Mouse (Mus musculus): ENCODE data around the gene Lgr6. TPM values are rescaled to one million over a fixed set of nuclear protein-coding genes. Genes with fewer than 3 reads are reported as not detected.
"Not testable (repeated sequence)": the region's sequence is repeated elsewhere in the genome, so short reads cannot be mapped to it uniquely, and the experiment has no call there.

Lgr6 gene
- polyA plus RNA-seq, 1 experiment from 2014 or later, result 0.75 TPM

GRCm38 (mm10) chr1:135124573-135125363 is 19.7 kb upstream of the Lgr6 start:
- no peak overlapping the region for H3K4me3 ChIP-seq
- DNase-seq (ENCODE audit: low spot score), result no peak
- no peaks in the 10 kb centered on the region for H3K36me3 ChIP-seq
- WGBS, result 97% methylated on average over 8 of the region's 8 CpGs
- peaks cover 21% of the 10 kb centered on the region for H3K27me3 ChIP-seq (ENCODE audit: low read depth, poor library complexity, severe bottlenecking)
- no peaks in the 10 kb centered on the region for H3K9me3 ChIP-seq (replicated peaks)
- H3K4me1 ChIP-seq, result peaks cover 48% of the 10 kb centered on the region
- H3K27ac ChIP-seq, result no peak overlapping the region

- DNase-seq (ENCODE audit: low spot score), result peak; percentile 73
- no peak overlapping the region for H3K27ac ChIP-seq
- H3K9me3 ChIP-seq (replicated peaks), result no peaks in the 10 kb centered on the region
- no peaks in the 10 kb centered on the region for H3K36me3 ChIP-seq
- H3K4me1 ChIP-seq, result peaks cover 11% of the 10 kb centered on the region
- WGBS, result 13% methylated on average over 8 of the region's 8 CpGs
- no peak overlapping the region for H3K4me3 ChIP-seq
- H3K27me3 ChIP-seq (ENCODE audit: low read depth, poor library complexity, severe bottlenecking), result 0 out of 2 replicates have a peak, but pooled peaks cover 7% of the 10 kb centered on the region
Measured at GRCm38 (mm10) chr1:135112661-135113060, 7.6 kb upstream of the Lgr6 start.

- Histone ChIP-seq H3K27me3 (ENCODE audit: low read depth, poor library complexity, severe bottlenecking) (peaks cover 21% of the 10 kb centered on the region), H3K4me1 (peaks cover 11% of the 10 kb centered on the region)
- not testable (repeated sequence) for DNase-seq (ENCODE audit: low spot score); H3K9me3 ChIP-seq (replicated peaks); H3K27ac ChIP-seq; H3K4me3 ChIP-seq; H3K36me3 ChIP-seq
- WGBS, result 70% methylated on average over 5 of the region's 5 CpGs
Measured at GRCm38 (mm10) chr1:135111271-135111670, 6.2 kb upstream of the Lgr6 start.

- 23% methylated on average over 6 of the region's 6 CpGs for WGBS
- no peaks in the 10 kb centered on the region for H3K9me3 ChIP-seq (replicated peaks)
- no peaks in the 10 kb centered on the region for H3K36me3 ChIP-seq
- DNase-seq (ENCODE audit: low spot score), result peak; percentile 83
- H3K4me3 ChIP-seq, result no peak overlapping the region
- peaks cover 17% of the 10 kb centered on the region for H3K4me1 ChIP-seq
- no peak overlapping the region for H3K27ac ChIP-seq
- H3K27me3 ChIP-seq (ENCODE audit: low read depth, poor library complexity, severe bottlenecking), result peaks cover 32% of the 10 kb centered on the region
Measured at GRCm38 (mm10) chr1:135110075-135110474, 5.0 kb upstream of the Lgr6 start.

- Histone ChIP-seq H3K4me1 (peaks cover 22% of the 10 kb centered on the region), H3K27ac (no peak overlapping the region), H3K9me3 (replicated peaks) (no peaks in the 10 kb centered on the region), H3K27me3 (ENCODE audit: low read depth, poor library complexity, severe bottlenecking) (peaks cover 47% of the 10 kb centered on the region), H3K4me3 (no peak overlapping the region), H3K36me3 (no peaks in the 10 kb centered on the region)
- 35% methylated on average over 6 of the region's 6 CpGs for WGBS
- DNase-seq (ENCODE audit: low spot score), result peak; percentile 71
Measured at GRCm38 (mm10) chr1:135108611-135109010, 3.5 kb upstream of the Lgr6 start.

- peak; percentile 87 for DNase-seq (ENCODE audit: low spot score)
- Histone ChIP-seq H3K9me3 (replicated peaks) (no peaks in the 10 kb centered on the region), H3K27ac (no peak overlapping the region), H3K27me3 (ENCODE audit: low read depth, poor library complexity, severe bottlenecking) (peaks cover 72% of the 10 kb centered on the region), H3K4me1 (peaks cover 17% of the 10 kb centered on the region), H3K36me3 (no peaks in the 10 kb centered on the region), H3K4me3 (no peak overlapping the region)
- WGBS, result 5% methylated on average over 8 of the region's 8 CpGs
Measured at GRCm38 (mm10) chr1:135105951-135106350, 875 bp upstream of the Lgr6 start.

- H3K4me1 ChIP-seq, result peaks cover 22% of the 10 kb centered on the region
- WGBS, result 54% methylated on average over 7 of the region's 7 CpGs
Measured at GRCm38 (mm10) chr1:135100400-135100799, 4.7 kb downstream of the Lgr6 start.

GRCm38 (mm10) chr1:135098441-135098840 is 6.6 kb downstream of the Lgr6 start:
- Histone ChIP-seq H3K4me3 (no peak overlapping the region), H3K27me3 (ENCODE audit: low read depth, poor library complexity, severe bottlenecking) (peaks cover 65% of the 10 kb centered on the region), H3K36me3 (no peaks in the 10 kb centered on the region), H3K4me1 (peaks cover 14% of the 10 kb centered on the region), H3K9me3 (replicated peaks) (no peaks in the 10 kb centered on the region), H3K27ac (no peak overlapping the region; the same call in 1 of the 2 replicates)
- no peak for DNase-seq (ENCODE audit: low spot score)
- WGBS, result 88% methylated on average over 7 of the region's 7 CpGs

More at GRCm38 (mm10) chr1:135100400-135100799, 4.7 kb downstream of the Lgr6 start:
- Histone ChIP-seq H3K9me3 (replicated peaks) (no peaks in the 10 kb centered on the region), H3K27ac (no peak overlapping the region), H3K4me3 (no peak overlapping the region), H3K27me3 (ENCODE audit: low read depth, poor library complexity, severe bottlenecking) (peaks cover 85% of the 10 kb centered on the region), H3K36me3 (no peaks in the 10 kb centered on the region)
- no peak for DNase-seq (ENCODE audit: low spot score)

GRCm38 (mm10) chr1:135097441-135097840 is 7.6 kb downstream of the Lgr6 start:
- Histone ChIP-seq H3K9me3 (replicated peaks) (no peaks in the 10 kb centered on the region), H3K27ac (no peak overlapping the region), H3K27me3 (ENCODE audit: low read depth, poor library complexity, severe bottlenecking) (peaks cover 55% of the 10 kb centered on the region), H3K4me3 (no peak overlapping the region), H3K4me1 (peaks cover 14% of the 10 kb centered on the region), H3K36me3 (no peaks in the 10 kb centered on the region)
- DNase-seq (ENCODE audit: low spot score), result no peak
- 93% methylated on average over 6 of the region's 6 CpGs for WGBS

- peaks cover 44% of the 10 kb centered on the region for H3K27me3 ChIP-seq (ENCODE audit: low read depth, poor library complexity, severe bottlenecking)
Measured at GRCm38 (mm10) chr1:135096312-135096711, 8.8 kb downstream of the Lgr6 start.

GRCm38 (mm10) chr1:135095189-135095588 is 9.9 kb downstream of the Lgr6 start:
- peaks cover 33% of the 10 kb centered on the region for H3K27me3 ChIP-seq (ENCODE audit: low read depth, poor library complexity, severe bottlenecking)
- H3K9me3 ChIP-seq (replicated peaks), result no peaks in the 10 kb centered on the region
- 42% methylated on average over 7 of the region's 7 CpGs for WGBS
- no peaks in the 10 kb centered on the region for H3K36me3 ChIP-seq
- peaks cover 10% of the 10 kb centered on the region for H3K4me1 ChIP-seq
- H3K4me3 ChIP-seq, result no peak overlapping the region
- no peak overlapping the region for H3K27ac ChIP-seq
- DNase-seq (ENCODE audit: low spot score), result no peak

More at GRCm38 (mm10) chr1:135096312-135096711, 8.8 kb downstream of the Lgr6 start:
- Histone ChIP-seq H3K4me1 (peaks cover 14% of the 10 kb centered on the region), H3K27ac (no peak overlapping the region), H3K4me3 (no peak overlapping the region), H3K36me3 (no peaks in the 10 kb centered on the region), H3K9me3 (replicated peaks) (no peaks in the 10 kb centered on the region)
- 93% methylated on average over 11 of the region's 11 CpGs for WGBS
- DNase-seq (ENCODE audit: low spot score), result no peak

GRCm38 (mm10) chr1:135094723-135095122 is 10.4 kb downstream of the Lgr6 start:
- Histone ChIP-seq H3K27ac (no peak overlapping the region), H3K4me3 (no peak overlapping the region), H3K27me3 (ENCODE audit: low read depth, poor library complexity, severe bottlenecking) (peaks cover 33% of the 10 kb centered on the region), H3K36me3 (no peaks in the 10 kb centered on the region), H3K4me1 (peaks cover 8% of the 10 kb centered on the region; the same call in 1 of the 2 replicates), H3K9me3 (replicated peaks) (no peaks in the 10 kb centered on the region)
- WGBS, result 81% methylated on average over 7 of the region's 7 CpGs
- no peak for DNase-seq (ENCODE audit: low spot score)

GRCm38 (mm10) chr1:135090914-135091313 is 14.2 kb downstream of the Lgr6 start:
- H3K36me3 ChIP-seq, result no peaks in the 10 kb centered on the region
- H3K9me3 ChIP-seq (replicated peaks), result no peaks in the 10 kb centered on the region
- H3K27me3 ChIP-seq (ENCODE audit: low read depth, poor library complexity, severe bottlenecking), result peaks cover 44% of the 10 kb centered on the region
- H3K27ac ChIP-seq, result no peak overlapping the region
- H3K4me3 ChIP-seq, result no peak overlapping the region
- 79% methylated on average over 3 of the region's 3 CpGs for WGBS
- DNase-seq (ENCODE audit: low spot score), result no peak
- 0 out of 2 replicates have a peak, but pooled peaks cover 2% of the 10 kb centered on the region for H3K4me1 ChIP-seq
